Mouse (Mus musculus) left cerebral cortex, postnatal 10 days (tissue): Measurements from ENCODE around the gene Rpl31. TPM values are rescaled to one million over a fixed set of nuclear protein-coding genes. Genes with fewer than 3 reads are reported as not detected.

Experiments used
- DNase-seq, 2 experiments: peaks; one replicate each; pipeline ENCODE4 v3.0.0; 2021 to 2022; ENCODE audit warnings: low spot score in 2 of 2, mixed read lengths in 1 of 2; ENCODE audit errors: extremely low spot score in 1 of 2
- intact Hi-C: fragments of 180-260 bp; cut with DNase I; formaldehyde crosslinking; loops from one replicate; pipeline ENCODE4 v1.15.1; 2025
- total RNA-seq, 2 experiments: library from RNA; stranded (reverse); gene quantifications; 2 replicates each; pipeline ENCODE4 v1.2.3; 2021

The Rpl31 gene
- total RNA-seq, 2 experiments from 2014 or later = 490 to 500 TPM

DNA sequence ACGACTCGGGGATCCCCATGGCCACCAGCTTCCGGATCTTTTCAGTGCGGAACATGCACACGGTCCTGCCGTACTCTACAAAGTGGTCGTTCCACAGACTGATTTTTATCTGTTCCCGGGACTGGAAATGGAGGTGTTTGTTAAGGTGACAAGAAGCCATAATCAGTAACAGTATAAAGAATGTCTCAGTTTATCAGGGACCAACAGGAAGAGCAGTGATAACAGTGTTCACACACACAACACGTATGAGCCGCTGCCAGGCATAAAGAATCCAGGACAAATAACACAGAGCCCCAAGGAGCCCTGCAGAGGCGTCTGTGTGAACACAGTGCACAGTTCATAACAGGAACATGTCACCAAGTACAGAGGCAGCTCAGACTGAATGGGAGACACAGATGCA lies 21.7 kb downstream of the Rpl31 start:
- intact Hi-C loops = no loop called here
- no peak for DNase-seq

DNA sequence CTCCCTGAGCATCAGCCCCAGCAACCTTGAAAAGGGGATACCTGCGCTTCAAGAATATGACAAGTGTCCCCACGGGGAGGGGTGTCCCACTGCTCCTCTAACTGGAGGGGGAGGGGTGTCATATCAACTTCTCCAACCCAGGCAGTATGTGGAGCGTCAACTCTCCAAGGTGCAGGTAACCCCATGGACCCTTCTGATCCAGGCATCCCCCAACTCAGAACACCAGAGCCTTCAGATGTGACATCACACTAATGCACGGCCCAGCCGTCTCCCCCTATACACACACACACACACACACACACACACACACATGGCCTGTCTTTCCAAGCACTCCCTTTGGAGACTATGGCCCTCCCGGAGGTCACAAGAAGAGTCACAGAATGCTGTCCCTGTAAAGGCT lies 24.0 kb downstream of the Rpl31 start:
- intact Hi-C loops = loop anchor here (2.0 to 5.0 kb wide), 2 partner anchors 81 to 131 kb away; no protein-coding TSS in a partner anchor

DNA sequence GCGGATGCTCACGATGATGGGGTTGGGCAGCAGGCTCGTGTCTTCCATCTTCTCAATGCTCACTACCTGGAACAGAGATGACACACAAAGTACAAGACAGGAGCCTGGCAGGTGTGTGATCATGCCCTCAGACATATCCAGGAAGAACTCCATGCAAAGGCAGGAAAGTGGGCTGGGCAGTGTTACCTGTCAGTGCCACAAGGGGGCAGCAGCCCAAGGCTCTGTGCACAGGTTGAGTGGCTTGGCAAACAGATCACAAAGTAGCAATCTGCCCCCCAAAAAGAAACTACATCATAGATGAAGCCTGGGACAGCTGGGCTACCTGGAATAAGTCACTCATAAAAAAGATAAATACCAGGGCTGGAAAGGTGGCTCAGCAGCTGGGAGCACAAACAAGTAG lies 24.5 kb downstream of the Rpl31 start:
- intact Hi-C loops = loop anchor here (2.0 to 5.0 kb wide), 2 partner anchors 80 to 131 kb away; no protein-coding TSS in a partner anchor
- peak; percentile 50 to 77 for DNase-seq

More for the DNA sequence above, 24.0 kb downstream of the Rpl31 start:
- DNase-seq = no peak

DNA sequence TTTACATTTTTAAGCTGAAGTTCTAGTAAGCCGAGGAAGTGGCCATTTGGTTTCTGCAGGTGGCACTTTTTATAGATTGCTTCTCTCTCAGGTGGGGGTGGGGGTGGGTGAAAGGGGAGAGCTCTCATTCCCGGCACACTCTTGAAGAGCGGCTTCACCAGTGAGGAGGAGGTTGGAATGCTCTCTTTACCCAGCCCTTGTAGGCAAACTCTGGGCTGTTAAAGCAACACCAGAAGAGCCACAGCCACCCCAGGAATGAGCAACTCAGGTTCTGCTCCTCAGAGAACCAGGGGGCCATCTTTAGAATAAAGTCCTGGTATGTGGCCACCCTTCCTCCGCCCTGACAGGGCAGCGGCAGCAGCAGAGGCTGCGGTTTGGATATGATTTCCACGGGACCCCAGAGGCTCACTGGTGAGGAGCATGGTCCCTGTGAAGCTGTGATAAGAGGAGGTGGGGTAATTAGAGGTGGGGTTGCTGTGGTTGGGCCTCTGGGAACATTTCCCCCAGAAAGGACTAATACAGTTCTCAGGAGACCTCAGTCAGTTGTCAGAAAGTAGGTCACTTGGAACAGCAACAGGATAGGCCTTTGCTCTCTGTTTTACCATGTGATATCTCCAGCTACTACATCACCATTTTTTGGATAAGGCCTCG lies 25.7 kb downstream of the Rpl31 start:
- no peak for DNase-seq
- intact Hi-C loops = loop anchor here (2.0 to 5.0 kb wide), 2 partner anchors 79 to 129 kb away; no protein-coding TSS in a partner anchor

DNA sequence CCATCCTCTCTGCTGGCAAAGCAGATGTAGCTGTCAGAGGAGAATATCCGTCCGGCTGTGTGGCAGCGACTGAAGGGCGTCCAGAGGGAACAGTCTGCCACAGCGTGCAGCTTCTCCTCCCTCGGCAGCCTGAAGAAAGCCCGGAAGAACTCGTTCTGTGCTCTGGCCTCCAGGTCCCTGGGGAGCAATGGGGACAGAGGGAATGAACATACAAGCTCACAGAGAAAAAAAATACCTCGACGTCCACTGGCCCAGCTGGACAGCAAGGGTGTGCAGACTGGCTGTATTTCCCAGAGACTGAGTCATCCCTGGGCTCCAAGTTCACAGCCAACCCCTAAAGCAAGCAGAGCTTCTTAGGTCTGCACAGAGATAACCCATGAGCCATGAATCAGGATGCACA lies 26.5 kb downstream of the Rpl31 start:
- intact Hi-C loops = loop anchor here (5.0 kb wide), 1 partner anchor 78 kb away; no protein-coding TSS in a partner anchor
- peak in 1 of 2 experiments; percentile 60 for DNase-seq

DNA sequence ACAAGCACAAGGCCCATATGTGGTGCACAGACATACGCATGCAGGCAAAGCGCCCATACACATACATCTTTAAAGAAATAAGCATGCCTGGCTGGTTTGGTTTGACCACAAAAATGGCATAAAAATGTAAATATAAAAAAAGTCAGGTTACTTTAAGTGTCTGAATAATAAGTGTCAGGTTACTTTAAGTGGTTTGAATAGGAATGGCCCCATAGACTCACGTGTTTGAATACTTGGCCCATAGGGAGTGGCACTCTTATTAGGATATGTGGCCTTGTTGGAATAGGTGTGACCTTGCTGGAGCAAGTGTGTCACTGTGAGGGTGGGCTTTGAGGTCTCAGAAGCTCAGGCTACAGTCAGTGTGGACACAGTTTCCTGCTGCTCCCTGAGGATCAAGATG lies 27.0 kb downstream of the Rpl31 start:
- DNase-seq = no peak

DNA sequence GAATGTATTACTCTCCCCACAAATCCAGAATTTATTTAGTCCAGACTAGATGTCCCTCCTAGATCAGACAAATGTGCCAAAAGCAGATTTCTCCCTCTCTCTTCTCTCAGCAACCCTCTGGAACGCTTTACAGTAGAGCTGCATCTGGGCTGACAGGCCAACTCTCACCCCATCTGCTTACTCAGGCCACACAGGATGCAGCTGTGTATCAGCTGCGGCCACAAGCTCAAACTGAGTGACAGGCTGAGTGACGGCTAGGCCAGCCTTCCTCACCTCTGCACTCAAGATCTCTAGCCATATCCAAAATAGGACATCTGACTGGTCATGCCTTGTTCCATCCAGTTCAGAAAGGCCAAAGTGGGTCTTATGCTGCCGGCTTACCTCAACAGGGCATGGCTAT lies 28.7 kb downstream of the Rpl31 start:
- DNase-seq = no peak
- intact Hi-C loops = no loop called here

More for the DNA sequence above, 27.0 kb downstream of the Rpl31 start:
- intact Hi-C loops = loop anchor here (5.0 kb wide), 1 partner anchor 78 kb away; no protein-coding TSS in a partner anchor

DNA sequence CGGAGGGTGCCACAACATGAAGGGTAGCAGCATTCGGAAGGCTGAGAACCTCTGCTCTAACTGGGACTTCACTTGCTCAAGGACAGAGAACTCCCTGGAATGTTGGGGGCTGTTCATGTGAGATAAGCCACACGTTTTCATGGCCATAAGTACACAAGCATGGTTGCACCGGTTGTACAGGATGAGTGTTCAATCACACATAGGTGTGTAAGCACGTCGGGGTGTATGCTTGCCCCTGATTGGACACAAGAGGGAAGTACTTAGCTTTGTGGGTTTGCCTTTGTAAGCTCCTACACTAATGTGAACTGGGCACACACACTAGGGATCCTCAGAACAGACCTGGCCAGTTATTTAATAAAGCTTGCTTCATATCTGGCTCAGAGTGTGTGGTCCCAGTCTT lies 30.6 kb downstream of the Rpl31 start:
- intact Hi-C loops = no loop called here
- no peak for DNase-seq

DNA sequence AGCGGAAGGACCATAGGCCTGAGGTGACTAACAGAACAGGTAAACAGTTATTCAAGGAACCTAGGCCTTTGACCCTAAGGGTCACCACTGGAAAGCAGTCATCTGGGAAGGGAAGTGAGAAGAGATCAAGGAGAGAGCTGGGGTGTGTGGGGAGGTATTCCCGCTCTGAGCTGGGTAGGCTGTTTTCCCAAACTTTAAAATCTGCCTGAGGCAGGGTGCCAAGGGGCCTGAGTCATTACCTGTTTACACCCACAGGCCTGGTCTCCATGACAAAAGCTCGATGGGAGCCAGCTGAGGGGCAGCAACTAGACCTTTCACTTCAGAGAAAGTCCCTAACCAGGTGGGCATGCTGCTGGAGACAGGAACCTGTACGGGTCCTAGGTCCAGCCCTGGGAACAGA lies 31.6 kb downstream of the Rpl31 start:
- DNase-seq = no peak
- intact Hi-C loops = no loop called here

DNA sequence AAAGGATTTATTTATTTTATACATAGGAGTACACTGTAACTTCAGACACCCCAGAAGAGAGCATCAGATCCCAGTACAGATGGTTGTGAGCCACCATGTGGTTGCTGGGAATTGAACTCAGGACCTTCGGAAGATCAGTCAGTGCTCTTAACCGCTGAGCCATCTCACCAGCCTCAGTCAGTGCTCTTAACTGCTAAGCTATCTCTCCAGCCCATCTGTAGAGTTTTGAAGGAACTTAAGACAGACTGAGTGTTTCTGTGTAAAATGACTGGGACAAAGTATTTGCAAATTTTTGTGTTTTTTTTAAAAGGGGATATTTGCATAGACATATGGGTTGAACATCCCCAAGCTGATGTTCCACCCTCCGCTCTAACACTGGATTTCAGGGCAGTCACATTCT lies 32.5 kb downstream of the Rpl31 start:
- intact Hi-C loops = no loop called here
- no peak for DNase-seq

DNA sequence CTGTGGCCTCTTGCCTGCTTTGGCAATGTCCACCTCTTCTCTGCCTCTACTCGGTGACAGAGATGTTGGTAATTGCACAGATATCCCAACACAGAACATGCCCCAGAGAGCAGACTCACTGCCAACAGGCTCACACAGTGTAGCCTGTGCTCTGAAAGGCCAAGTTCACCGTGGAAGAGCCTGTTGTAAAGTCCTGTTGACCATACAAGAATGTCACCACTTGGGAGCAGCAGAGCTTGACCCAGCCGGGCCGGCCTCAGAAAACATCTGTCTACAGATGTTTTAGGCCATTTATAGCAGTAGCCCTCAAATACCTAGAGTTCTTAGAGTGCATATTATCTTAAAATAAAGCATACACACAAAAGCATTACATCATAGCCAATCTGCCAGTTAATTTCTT lies 39.5 kb downstream of the Rpl31 start:
- intact Hi-C loops = no loop called here
- DNase-seq = no peak

DNA sequence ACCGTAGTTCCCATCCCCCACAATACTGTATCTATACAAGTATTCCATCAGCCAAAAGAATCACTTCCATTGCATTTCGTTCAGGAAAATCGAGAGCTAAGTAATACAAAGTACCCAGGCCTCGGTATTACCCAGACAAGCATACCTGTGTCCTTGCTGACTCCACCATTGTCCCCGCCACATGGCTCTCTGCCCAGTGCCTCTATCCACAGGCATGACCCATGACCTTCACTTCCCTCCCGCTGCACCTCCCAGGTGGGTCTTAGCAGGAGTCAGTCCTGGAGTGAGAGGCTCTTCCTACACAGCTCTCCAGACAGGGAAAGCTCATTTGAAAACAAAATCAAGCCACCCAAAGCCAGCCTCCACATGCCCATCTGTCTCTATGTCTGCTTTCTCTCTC lies 40.5 kb downstream of the Rpl31 start:
- no peak for DNase-seq
- intact Hi-C loops = no loop called here

DNA sequence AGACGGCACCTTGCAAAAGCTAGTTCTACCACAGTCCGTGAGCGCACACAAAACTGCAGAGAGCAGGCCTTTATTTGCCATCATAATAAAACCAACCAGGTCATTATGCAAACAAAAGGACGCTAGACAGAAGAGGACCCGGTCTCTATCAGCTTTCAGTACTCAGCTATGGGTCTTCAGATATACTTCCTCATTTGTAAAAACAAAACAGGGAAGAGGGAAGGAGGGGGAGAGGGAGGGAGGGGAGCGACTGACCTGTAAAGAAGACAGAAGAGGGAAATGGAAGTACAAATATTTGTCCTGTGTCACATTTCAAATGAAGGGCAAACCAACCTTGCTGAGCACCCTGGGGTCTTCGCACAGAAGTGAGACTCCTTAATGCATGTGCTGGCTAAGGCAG lies 41.0 kb downstream of the Rpl31 start:
- DNase-seq = no peak
- intact Hi-C loops = no loop called here

DNA sequence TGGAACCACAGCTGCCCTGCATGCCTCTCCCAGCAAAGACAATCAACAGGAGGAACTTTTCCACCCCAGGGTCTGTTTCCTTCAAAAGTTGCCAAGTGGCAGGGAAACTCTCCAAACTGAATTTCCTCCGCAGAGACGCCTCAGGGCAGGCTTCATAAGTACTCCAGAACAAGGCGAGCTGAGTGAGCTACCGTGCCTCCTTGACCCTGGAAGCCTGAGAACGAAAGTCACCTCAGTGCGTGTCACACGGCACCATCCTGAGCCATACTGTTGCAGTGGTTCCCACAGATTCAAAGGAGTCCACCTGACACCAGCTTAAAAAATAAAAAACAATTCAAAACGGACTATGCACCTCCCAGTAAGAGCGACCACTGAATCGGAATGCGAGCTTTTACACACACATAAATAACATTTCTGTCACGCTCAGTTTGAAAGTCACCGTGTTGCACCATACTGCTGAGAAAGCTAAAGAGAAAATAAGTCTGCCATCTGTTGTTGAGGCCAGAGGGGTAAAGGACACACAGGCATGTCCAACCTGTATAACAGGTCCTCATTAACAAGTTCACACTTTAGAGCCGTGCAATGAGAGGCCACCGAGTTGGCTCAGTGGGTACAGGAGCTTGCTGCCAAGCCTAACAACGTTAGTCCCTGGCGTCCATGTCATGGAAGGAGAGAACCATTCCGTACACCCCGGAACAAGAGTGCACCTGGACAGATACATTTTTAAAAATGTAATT lies 42.6 kb downstream of the Rpl31 start:
- intact Hi-C loops = no loop called here
- no peak for DNase-seq

DNA sequence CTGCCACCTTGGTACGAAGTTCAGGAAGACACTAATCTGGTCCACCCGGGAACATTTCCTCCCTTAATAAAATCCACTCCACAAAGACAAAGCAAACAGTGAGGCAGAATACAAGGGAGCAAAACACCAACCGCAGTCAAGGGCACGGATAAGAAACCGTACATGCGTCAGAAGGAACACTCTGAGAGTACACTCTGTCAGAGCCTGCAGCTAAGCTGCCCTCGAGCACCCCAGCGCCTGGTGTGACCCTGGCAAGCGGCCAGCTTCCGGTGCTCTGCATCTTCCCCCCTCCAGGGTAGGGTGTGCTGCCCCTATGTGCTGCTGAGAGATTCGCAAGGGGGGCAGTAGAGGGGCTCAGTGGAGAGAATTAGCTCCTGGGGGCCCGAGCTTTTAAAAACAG lies 50.2 kb downstream of the Rpl31 start:
- peak in 1 of 2 experiments; percentile 78 for DNase-seq
- intact Hi-C loops = no loop called here

DNA sequence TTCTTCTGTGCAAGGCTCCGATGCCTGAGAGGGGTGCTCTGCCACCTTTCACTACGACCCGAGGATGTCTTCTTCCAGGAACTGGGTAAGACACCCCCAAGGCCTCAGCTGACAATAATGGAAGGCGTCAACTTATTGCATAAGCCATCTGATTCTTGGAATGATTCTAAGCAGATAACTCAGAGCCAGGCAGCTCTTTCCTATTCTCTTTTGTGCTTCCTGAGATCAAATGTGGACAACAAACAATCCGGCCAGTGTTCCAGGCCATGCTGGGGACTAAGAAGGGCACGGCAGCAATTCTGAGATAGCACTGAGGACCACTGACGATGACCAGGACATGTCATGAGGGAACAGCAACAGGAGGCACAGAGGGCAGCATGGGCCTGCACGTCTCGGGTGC lies 51.2 kb downstream of the Rpl31 start:
- no peak for DNase-seq
- intact Hi-C loops = no loop called here

DNA sequence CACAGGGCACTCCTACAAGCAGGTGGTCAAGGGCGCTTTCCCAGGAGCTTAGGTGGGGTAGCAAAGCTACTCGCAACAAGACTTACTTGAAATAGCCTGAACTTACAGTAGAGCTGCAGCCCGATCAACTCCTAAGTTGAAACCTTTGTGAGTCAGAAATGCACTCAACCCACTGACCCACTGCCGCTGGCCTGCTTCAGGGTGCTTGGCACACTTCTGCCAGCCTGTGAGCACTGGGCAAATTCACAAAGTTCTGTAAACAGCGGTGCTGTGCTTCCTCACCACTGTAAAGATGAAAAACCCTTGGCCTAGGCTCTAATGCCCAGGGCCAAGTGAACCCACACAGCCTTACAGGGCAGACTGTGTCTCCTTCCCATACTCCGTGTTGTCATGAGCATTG lies 53.3 kb downstream of the Rpl31 start:
- intact Hi-C loops = no loop called here
- no peak for DNase-seq
